Mouse (Mus musculus): ENCODE measurements around the gene Prelp. TPM values are rescaled to one million over a fixed set of nuclear protein-coding genes. Genes with fewer than 3 reads are reported as not detected.
"Not testable (repeated sequence)": the region's sequence is repeated elsewhere in the genome, so short reads cannot be mapped to it uniquely, and the experiment has no call there.

Prelp gene
- polyA plus RNA-seq (2015; fragmentation: Nextera tagmentation; extraction: Ambion mirVana) = 4.4 and 5.6 TPM in 2 replicates

DNA sequence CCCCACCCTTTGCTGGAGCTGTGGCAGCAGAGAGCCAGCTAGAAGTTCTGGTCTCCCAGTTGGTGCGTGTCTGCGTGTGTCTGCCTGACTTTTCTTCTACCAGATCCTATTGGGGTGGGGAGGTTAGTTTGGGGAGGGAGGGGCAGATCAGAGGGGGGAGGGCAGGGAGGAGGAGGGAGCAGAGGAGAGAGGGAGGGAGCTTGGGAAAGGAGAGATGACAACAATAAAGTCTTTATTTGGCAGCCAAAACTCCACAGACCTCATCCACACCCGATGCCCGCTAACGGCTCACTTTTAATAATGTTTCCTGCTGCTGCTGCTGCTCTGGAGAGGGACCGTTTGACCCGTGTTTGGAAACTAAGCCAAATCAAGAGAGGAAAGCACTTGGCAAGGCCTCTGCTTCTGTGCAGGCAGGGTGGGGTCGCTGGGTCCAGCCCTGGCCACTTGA lies at the start of gene Prelp:
Gene Prelp (minus strand): TSS at position 111 of the 448 bp plus-strand sequence.
- peak within 1 kb of the TSS; percentile 56 for H3K9ac ChIP-seq (ENCODE audit: low read length)
- no peaks in the 10 kb centered on the region for H3K27me3 ChIP-seq (ENCODE audit: control insufficient read depth, insufficient read depth, low read length)
- peak within 1 kb of the TSS; percentile 49 for H3K4me2 ChIP-seq (ENCODE audit: low read depth, low read length)
- no peaks in the 10 kb centered on the region for H3K36me3 ChIP-seq (ENCODE audit: control insufficient read depth, insufficient read depth)
- H3K9me3 ChIP-seq (replicated peaks; ENCODE audit: control insufficient read depth, low read length) = no peaks in the 10 kb centered on the region
- H3K27ac ChIP-seq (ENCODE audit: low read length) = peak within 1 kb of the TSS; percentile 75
- H3K4me1 ChIP-seq (ENCODE audit: control insufficient read depth, insufficient read depth, low read length) = peaks cover 33% of the 10 kb centered on the region
- H3K4me3 ChIP-seq (ENCODE audit: low read length) = no peak within 1 kb of the TSS
- ATAC-seq (replicated peaks; ENCODE audit: extremely low read depth, insufficient read depth, low FRiP score) = peak; percentile 57
- 9% methylated on average over 8 of the region's 8 CpGs for WGBS

DNA sequence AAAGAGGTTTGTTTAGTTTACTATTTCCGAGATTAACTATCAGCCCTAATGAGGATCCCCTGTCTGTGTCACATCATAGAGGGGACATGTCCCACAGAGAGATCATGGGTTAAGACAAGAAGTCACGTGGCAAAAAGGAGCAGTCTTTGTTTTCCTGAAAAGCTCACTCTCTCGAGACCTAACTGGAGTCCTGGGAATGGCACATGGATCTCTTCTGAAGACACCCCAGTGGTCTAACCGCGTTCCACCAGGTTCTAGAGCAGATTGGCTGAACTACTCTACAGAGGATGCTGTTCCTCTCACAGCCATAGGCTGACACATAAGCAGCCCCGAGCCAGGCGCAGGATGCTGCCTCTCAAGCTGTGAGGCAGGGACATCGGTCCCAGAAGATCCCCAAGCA lies 48.2 kb upstream of the Prelp start:
- no peaks in the 10 kb centered on the region for H3K36me3 ChIP-seq (ENCODE audit: control insufficient read depth, insufficient read depth)

GRCm38 (mm10) chr1:133968788-133969325 lies 47.6 kb upstream of the Prelp start:
- Histone ChIP-seq H3K9me3 (replicated peaks; ENCODE audit: control insufficient read depth, low read length) (no peaks in the 10 kb centered on the region), H3K9ac (ENCODE audit: low read length) (no peak overlapping the region), H3K36me3 (ENCODE audit: control insufficient read depth, insufficient read depth) (no peaks in the 10 kb centered on the region), H3K4me2 (ENCODE audit: low read depth, low read length) (no peak overlapping the region), H3K27me3 (ENCODE audit: control insufficient read depth, insufficient read depth, low read length) (no peaks in the 10 kb centered on the region), H3K4me3 (ENCODE audit: low read length) (no peak overlapping the region), H3K27ac (ENCODE audit: low read length) (no peak overlapping the region), H3K4me1 (ENCODE audit: control insufficient read depth, insufficient read depth, low read length) (peaks cover 5% of the 10 kb centered on the region)
- no peak for ATAC-seq (replicated peaks; ENCODE audit: extremely low read depth, insufficient read depth, low FRiP score)
- 49% methylated on average over 4 of the region's 4 CpGs for WGBS

More for the DNA sequence above, 48.2 kb upstream of the Prelp start:
- Histone ChIP-seq H3K9me3 (replicated peaks; ENCODE audit: control insufficient read depth, low read length) (no peaks in the 10 kb centered on the region), H3K4me3 (ENCODE audit: low read length) (no peak overlapping the region), H3K27me3 (ENCODE audit: control insufficient read depth, insufficient read depth, low read length) (no peaks in the 10 kb centered on the region), H3K4me2 (ENCODE audit: low read depth, low read length) (no peak overlapping the region), H3K4me1 (ENCODE audit: control insufficient read depth, insufficient read depth, low read length) (peaks cover 5% of the 10 kb centered on the region), H3K9ac (ENCODE audit: low read length) (no peak overlapping the region), H3K27ac (ENCODE audit: low read length) (no peak overlapping the region)
- WGBS = 81% methylated on average over 8 of the region's 8 CpGs
- no peak for ATAC-seq (replicated peaks; ENCODE audit: extremely low read depth, insufficient read depth, low FRiP score)

GRCm38 (mm10) chr1:133967481-133968017 lies 46.3 kb upstream of the Prelp start:
- H3K4me3 ChIP-seq (ENCODE audit: low read length) = no peak overlapping the region
- H3K9ac ChIP-seq (ENCODE audit: low read length) = no peak overlapping the region
- H3K27me3 ChIP-seq (ENCODE audit: control insufficient read depth, insufficient read depth, low read length) = no peaks in the 10 kb centered on the region
- no peak overlapping the region for H3K4me2 ChIP-seq (ENCODE audit: low read depth, low read length)
- WGBS = 60% methylated on average over 7 of the region's 7 CpGs
- peaks cover 5% of the 10 kb centered on the region for H3K4me1 ChIP-seq (ENCODE audit: control insufficient read depth, insufficient read depth, low read length)
- no peak overlapping the region for H3K27ac ChIP-seq (ENCODE audit: low read length)
- H3K36me3 ChIP-seq (ENCODE audit: control insufficient read depth, insufficient read depth) = no peaks in the 10 kb centered on the region
- H3K9me3 ChIP-seq (replicated peaks; ENCODE audit: control insufficient read depth, low read length) = no peaks in the 10 kb centered on the region
- ATAC-seq (replicated peaks; ENCODE audit: extremely low read depth, insufficient read depth, low FRiP score) = no peak

GRCm38 (mm10) chr1:133966044-133966443 lies 44.8 kb upstream of the Prelp start:
- H3K9ac ChIP-seq (ENCODE audit: low read length) = no peak overlapping the region
- no peak overlapping the region for H3K4me3 ChIP-seq (ENCODE audit: low read length)
- WGBS = 62% methylated on average over 2 of the region's 2 CpGs
- H3K4me1 ChIP-seq (ENCODE audit: control insufficient read depth, insufficient read depth, low read length) = peaks cover 14% of the 10 kb centered on the region
- H3K9me3 ChIP-seq (replicated peaks; ENCODE audit: control insufficient read depth, low read length) = no peaks in the 10 kb centered on the region
- H3K27ac ChIP-seq (ENCODE audit: low read length) = no peak overlapping the region
- H3K27me3 ChIP-seq (ENCODE audit: control insufficient read depth, insufficient read depth, low read length) = no peaks in the 10 kb centered on the region
- no peaks in the 10 kb centered on the region for H3K36me3 ChIP-seq (ENCODE audit: control insufficient read depth, insufficient read depth)
- H3K4me2 ChIP-seq (ENCODE audit: low read depth, low read length) = no peak overlapping the region
- no peak for ATAC-seq (replicated peaks; ENCODE audit: extremely low read depth, insufficient read depth, low FRiP score)

GRCm38 (mm10) chr1:133965298-133965697 lies 44.1 kb upstream of the Prelp start:
- ATAC-seq (replicated peaks; ENCODE audit: extremely low read depth, insufficient read depth, low FRiP score) = no peak

GRCm38 (mm10) chr1:133964742-133965141 lies 43.5 kb upstream of the Prelp start:
- Histone ChIP-seq H3K36me3 (ENCODE audit: control insufficient read depth, insufficient read depth) (no peaks in the 10 kb centered on the region), H3K27me3 (ENCODE audit: control insufficient read depth, insufficient read depth, low read length) (no peaks in the 10 kb centered on the region), H3K4me2 (ENCODE audit: low read depth, low read length) (no peak overlapping the region), H3K4me1 (ENCODE audit: control insufficient read depth, insufficient read depth, low read length) (peaks cover 18% of the 10 kb centered on the region), H3K4me3 (ENCODE audit: low read length) (no peak overlapping the region), H3K9ac (ENCODE audit: low read length) (0 out of 2 replicates have a peak overlapping the region, but pooled peaks have one; percentile 15), H3K27ac (ENCODE audit: low read length) (no peak overlapping the region), H3K9me3 (replicated peaks; ENCODE audit: control insufficient read depth, low read length) (no peaks in the 10 kb centered on the region)
- 68% methylated on average over 5 of the region's 5 CpGs for WGBS
- no peak for ATAC-seq (replicated peaks; ENCODE audit: extremely low read depth, insufficient read depth, low FRiP score)

More at GRCm38 (mm10) chr1:133965298-133965697, 44.1 kb upstream of the Prelp start:
- Histone ChIP-seq H3K9me3 (replicated peaks; ENCODE audit: control insufficient read depth, low read length) (no peaks in the 10 kb centered on the region), H3K36me3 (ENCODE audit: control insufficient read depth, insufficient read depth) (no peaks in the 10 kb centered on the region), H3K4me2 (ENCODE audit: low read depth, low read length) (no peak overlapping the region), H3K4me1 (ENCODE audit: control insufficient read depth, insufficient read depth, low read length) (peaks cover 18% of the 10 kb centered on the region), H3K27ac (ENCODE audit: low read length) (0 out of 2 replicates have a peak overlapping the region, but pooled peaks have one; percentile 16), H3K4me3 (ENCODE audit: low read length) (no peak overlapping the region), H3K27me3 (ENCODE audit: control insufficient read depth, insufficient read depth, low read length) (no peaks in the 10 kb centered on the region), H3K9ac (ENCODE audit: low read length) (0 out of 2 replicates have a peak overlapping the region, but pooled peaks have one; percentile 15)
- 29% methylated on average over 5 of the region's 5 CpGs for WGBS

GRCm38 (mm10) chr1:133963578-133963977 lies 42.4 kb upstream of the Prelp start:
- not testable (repeated sequence) for H3K36me3 ChIP-seq (ENCODE audit: control insufficient read depth, insufficient read depth); H3K27me3 ChIP-seq (ENCODE audit: control insufficient read depth, insufficient read depth, low read length); ATAC-seq (replicated peaks; ENCODE audit: extremely low read depth, insufficient read depth, low FRiP score); H3K27ac ChIP-seq (ENCODE audit: low read length); H3K4me3 ChIP-seq (ENCODE audit: low read length); H3K9me3 ChIP-seq (replicated peaks; ENCODE audit: control insufficient read depth, low read length); H3K4me2 ChIP-seq (ENCODE audit: low read depth, low read length); H3K9ac ChIP-seq (ENCODE audit: low read length)
- 92% methylated on average over 1 of the region's 1 CpGs for WGBS
- peaks cover 18% of the 10 kb centered on the region for H3K4me1 ChIP-seq (ENCODE audit: control insufficient read depth, insufficient read depth, low read length)

DNA sequence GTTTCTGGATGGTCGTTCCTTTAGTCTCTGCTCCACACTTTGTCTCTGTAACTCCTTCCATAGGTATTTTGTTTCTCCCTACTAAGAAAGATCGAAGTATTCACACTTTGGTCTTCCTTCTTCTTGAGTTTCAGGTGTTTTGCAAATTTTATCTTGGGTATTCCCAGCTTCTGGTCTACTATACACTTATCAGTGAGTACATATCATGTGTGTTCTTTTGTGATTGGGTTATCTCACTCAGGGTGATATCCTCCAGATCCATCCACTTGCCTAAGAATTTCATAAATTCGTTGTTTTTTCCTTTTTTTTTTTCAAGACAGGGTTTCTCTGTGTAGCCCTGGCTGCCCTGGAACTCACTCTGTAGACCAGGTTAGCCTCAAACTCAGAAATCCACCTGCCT lies 41.9 kb upstream of the Prelp start:
- H3K4me2 ChIP-seq (ENCODE audit: low read depth, low read length); ATAC-seq (replicated peaks; ENCODE audit: extremely low read depth, insufficient read depth, low FRiP score); H3K9ac ChIP-seq (ENCODE audit: low read length); H3K36me3 ChIP-seq (ENCODE audit: control insufficient read depth, insufficient read depth); H3K9me3 ChIP-seq (replicated peaks; ENCODE audit: control insufficient read depth, low read length); H3K27ac ChIP-seq (ENCODE audit: low read length); H3K4me3 ChIP-seq (ENCODE audit: low read length); H3K27me3 ChIP-seq (ENCODE audit: control insufficient read depth, insufficient read depth, low read length): not testable (repeated sequence)
- peaks cover 18% of the 10 kb centered on the region for H3K4me1 ChIP-seq (ENCODE audit: control insufficient read depth, insufficient read depth, low read length)
- WGBS = 77% methylated on average over 3 of the region's 3 CpGs
